Mouse (Mus musculus) CH12.LX (cell line): ENCODE measurements around the gene Junb. TPM values are rescaled to one million over a fixed set of nuclear protein-coding genes. Genes with fewer than 3 reads are reported as not detected.

Source experiments
- DNase-seq: peaks from one replicate; pipeline ENCODE4 v3.0.0-alpha.2; 2013; ENCODE audit errors: extremely low read depth
- H3K27ac ChIP-seq: 2 replicates; pipeline ENCODE4 v1.5.1; 2012; ENCODE audit warnings: low read depth, mild to moderate bottlenecking, control low read depth, moderate library complexity; ENCODE audit not compliant: insufficient read depth
- H3K27me3 ChIP-seq: replicated peaks from 2 replicates; pipeline ENCODE3; 2012; ENCODE audit warnings: inconsistent platforms
- H3K36me3 ChIP-seq, 2 experiments: replicated peaks in 1 of 2; 2 replicates each; pipeline versions ENCODE3 to v1.6.1; 2012; ENCODE audit warnings: inconsistent platforms in 1 of 2, low read length in 1 of 2, mild to moderate bottlenecking in 1 of 2, mixed read lengths in 1 of 2, moderate library complexity in 1 of 2; ENCODE audit not compliant: control insufficient read depth in 1 of 2, insufficient read depth in 1 of 2
- H3K4me1 ChIP-seq, 2 experiments: 2 replicates each; pipeline ENCODE4 v1.6.1; 2012; ENCODE audit warnings: inconsistent platforms in 1 of 2, moderate library complexity in 1 of 2; ENCODE audit not compliant: insufficient read depth in 2 of 2, control insufficient read depth in 1 of 2
- H3K4me2 ChIP-seq: 2 replicates; pipeline ENCODE4 v1.6.1; 2012; ENCODE audit warnings: low read depth, mild to moderate bottlenecking, control low read depth; ENCODE audit not compliant: poor library complexity, insufficient read depth, severe bottlenecking
- H3K4me3 ChIP-seq, 3 experiments: fragments of 150-350 bp in 1 of 3; sonication (generic) in 1 of 3; replicated peaks in 1 of 3; 2 replicates each; pipeline versions ENCODE3 to v1.5.1; 2011 to 2012; ENCODE audit warnings: low read depth in 2 of 3, low read length in 2 of 3, mild to moderate bottlenecking in 2 of 3, moderate library complexity in 2 of 3, control low read depth in 1 of 3, improper control_type of control experiment in 1 of 3, inconsistent platforms in 1 of 3, mixed read lengths in 1 of 3; ENCODE audit not compliant: poor library complexity in 1 of 3
- H3K79me2 ChIP-seq: replicated peaks from 2 replicates; pipeline ENCODE4 v1.6.1; 2012; ENCODE audit warnings: mild to moderate bottlenecking, moderate library complexity; ENCODE audit not compliant: control insufficient read depth, poor library complexity, insufficient read depth, severe bottlenecking; ENCODE audit errors: extremely low read depth
- H3K9ac ChIP-seq: 2 replicates; pipeline ENCODE4 v1.6.1; 2012; ENCODE audit warnings: low read depth, mild to moderate bottlenecking, control low read depth, moderate library complexity; ENCODE audit not compliant: insufficient read depth
- H3K9me3 ChIP-seq: replicated peaks from 2 replicates; pipeline ENCODE3; 2012; ENCODE audit warnings: low read length, inconsistent platforms, mixed read lengths
- BHLHE40 ChIP-seq: IDR thresholded peaks from 2 replicates; pipeline ENCODE4 v1.6.1; 2011; ENCODE audit warnings: mild to moderate bottlenecking, low read depth, low read length, improper control_type of control experiment
- CHD1 ChIP-seq: IDR thresholded peaks from 2 replicates; pipeline ENCODE4 v1.6.1; 2012; ENCODE audit warnings: low read depth, low read length, improper control_type of control experiment, inconsistent platforms
- CHD2 ChIP-seq: IDR thresholded peaks from 2 replicates; pipeline ENCODE4 v1.6.1; 2011; ENCODE audit warnings: low read length, improper control_type of control experiment
- E2F4 ChIP-seq: IDR thresholded peaks from 2 replicates; pipeline ENCODE4 v1.6.1; 2011; ENCODE audit warnings: low read depth, low read length, improper control_type of control experiment; ENCODE audit not compliant: insufficient replicate concordance
- ELF1 ChIP-seq: IDR thresholded peaks from 2 replicates; pipeline ENCODE4 v1.6.1; 2014; ENCODE audit warnings: low read depth, mild to moderate bottlenecking, inconsistent platforms, low read length, improper control_type of control experiment
- EP300 ChIP-seq: IDR thresholded peaks from 2 replicates; pipeline ENCODE4 v1.6.1; 2011; ENCODE audit warnings: low read length, improper control_type of control experiment
- ETS1 ChIP-seq: conservative IDR thresholded peaks from 2 replicates; pipeline ENCODE4 v1.6.1; 2012; ENCODE audit warnings: low read depth, mild to moderate bottlenecking, inconsistent platforms, low read length, improper control_type of control experiment, moderate library complexity
- HCFC1 ChIP-seq: IDR thresholded peaks from 2 replicates; pipeline ENCODE4 v1.6.1; 2012; ENCODE audit warnings: low read depth, mild to moderate bottlenecking, inconsistent platforms, low read length, improper control_type of control experiment
- IRF4 ChIP-seq: IDR thresholded peaks from 2 replicates; pipeline ENCODE4 v1.6.1; 2014; ENCODE audit warnings: low read depth, mild to moderate bottlenecking, inconsistent platforms, low read length, improper control_type of control experiment
- JUN ChIP-seq: IDR thresholded peaks from 2 replicates; pipeline ENCODE4 v1.6.1; 2011; ENCODE audit warnings: low read depth, mild to moderate bottlenecking, low read length, improper control_type of control experiment, moderate library complexity; ENCODE audit not compliant: insufficient read depth
- JUND ChIP-seq: conservative IDR thresholded peaks from 2 replicates; pipeline ENCODE4 v1.6.1; 2011; ENCODE audit warnings: low read depth, low read length, improper control_type of control experiment
- KAT2A ChIP-seq: IDR thresholded peaks from 2 replicates; pipeline ENCODE4 v1.6.1; 2012; ENCODE audit warnings: low read length, improper control_type of control experiment, inconsistent platforms; ENCODE audit not compliant: insufficient replicate concordance
- MAFK ChIP-seq: IDR thresholded peaks from 2 replicates; pipeline ENCODE4 v1.6.1; 2011; ENCODE audit warnings: low read length, improper control_type of control experiment; ENCODE audit not compliant: insufficient replicate concordance
- MAX ChIP-seq: IDR thresholded peaks from 2 replicates; pipeline ENCODE4 v1.6.1; 2011; ENCODE audit warnings: low read length, improper control_type of control experiment
- MAZ ChIP-seq: IDR thresholded peaks from 2 replicates; pipeline ENCODE4 v1.6.1; 2012; ENCODE audit warnings: low read depth, mild to moderate bottlenecking, inconsistent platforms, low read length, improper control_type of control experiment, moderate library complexity
- MEF2A ChIP-seq: IDR thresholded peaks from 2 replicates; pipeline ENCODE4 v1.6.1; 2014; ENCODE audit warnings: low read depth, mild to moderate bottlenecking, inconsistent platforms, low read length, improper control_type of control experiment, borderline replicate concordance
- MXI1 ChIP-seq: IDR thresholded peaks from 2 replicates; pipeline ENCODE4 v1.6.1; 2011; ENCODE audit warnings: mild to moderate bottlenecking, low read depth, low read length, improper control_type of control experiment
- MYC ChIP-seq: IDR thresholded peaks from 2 replicates; pipeline ENCODE4 v1.6.1; 2011; ENCODE audit warnings: low read depth, mild to moderate bottlenecking, improper control_type of control experiment, low read length
- NELFE ChIP-seq: IDR thresholded peaks from 2 replicates; pipeline ENCODE4 v1.6.1; 2011; ENCODE audit warnings: low read depth, low read length, improper control_type of control experiment
- PAX5 ChIP-seq: IDR thresholded peaks from 2 replicates; pipeline ENCODE4 v1.6.1; 2012; ENCODE audit warnings: low read length, inconsistent platforms, mixed read lengths
- POLR2A ChIP-seq: IDR thresholded peaks from 2 replicates; pipeline ENCODE4 v1.6.1; 2011; ENCODE audit warnings: low read depth, mild to moderate bottlenecking, improper control_type of control experiment, low read length
- RAD21 ChIP-seq: IDR thresholded peaks from 2 replicates; pipeline ENCODE4 v1.6.1; 2011; ENCODE audit warnings: low read depth, mild to moderate bottlenecking, low read length, improper control_type of control experiment, moderate library complexity
- RCOR1 ChIP-seq: conservative IDR thresholded peaks from 2 replicates; pipeline ENCODE4 v1.6.1; 2012; ENCODE audit warnings: low read depth, mild to moderate bottlenecking, inconsistent platforms, low read length, improper control_type of control experiment
- SIN3A ChIP-seq: IDR thresholded peaks from 2 replicates; pipeline ENCODE4 v1.6.1; 2012; ENCODE audit warnings: low read length, improper control_type of control experiment, inconsistent platforms
- SMC3 ChIP-seq: IDR thresholded peaks from 2 replicates; pipeline ENCODE4 v1.6.1; 2011; ENCODE audit warnings: low read depth, low read length, improper control_type of control experiment
- TBP ChIP-seq: conservative IDR thresholded peaks from 2 replicates; pipeline ENCODE4 v1.6.1; 2011; ENCODE audit warnings: low read depth, low read length, improper control_type of control experiment
- TCF12 ChIP-seq: IDR thresholded peaks from 2 replicates; pipeline ENCODE4 v1.6.1; 2014; ENCODE audit warnings: low read depth, mild to moderate bottlenecking, inconsistent platforms, low read length, improper control_type of control experiment
- UBTF ChIP-seq: IDR thresholded peaks from 2 replicates; pipeline ENCODE4 v1.6.1; 2012; ENCODE audit warnings: low read depth, mild to moderate bottlenecking, inconsistent platforms, low read length, improper control_type of control experiment, moderate library complexity
- USF1 ChIP-seq: IDR thresholded peaks from 2 replicates; pipeline ENCODE4 v1.6.1; 2014; ENCODE audit warnings: low read depth, mild to moderate bottlenecking, inconsistent platforms, low read length, improper control_type of control experiment
- USF2 ChIP-seq: conservative IDR thresholded peaks from 2 replicates; pipeline ENCODE4 v1.6.1; 2011; ENCODE audit warnings: low read depth, low read length, improper control_type of control experiment
- ZNF384 ChIP-seq: IDR thresholded peaks from 2 replicates; pipeline ENCODE4 v1.6.1; 2012; ENCODE audit warnings: low read depth, low read length, improper control_type of control experiment, inconsistent platforms
- dilution Hi-C: fragments of 300-500 bp; cut with MboI; formaldehyde crosslinking; loops from 2 replicates; pipeline ENCODE4 v1.14.3; 2020; ENCODE audit warnings: low sequenced_read_pairs; ENCODE audit not compliant: extremely low pct_unique_long_range_greater_than_20kb, extremely low pct_ligation_motif_present
- in situ Hi-C: fragments of 300-500 bp; cut with MboI; formaldehyde crosslinking; loops from 3 replicates; pipeline ENCODE4 v1.14.3; 2019; ENCODE audit warnings: low sequenced_read_pairs, low pct_ligation_motif_present, low pct_unique_long_range_greater_than_20kb, mixed read lengths
- polyA plus RNA-seq: library from polyadenylated mRNA; unstranded; fragments of >175 nt; gene quantifications from 2 replicates; pipeline ENCODE4 v1.2.1, GENCODE M21; 2012; ENCODE audit warnings: low read depth; ENCODE audit not compliant: insufficient read length
- total RNA-seq, 2 experiments: library from RNA; depleted of rRNA; stranded (reverse); fragments of 300-350 nt in 1 of 2; fragments of >200 nt in 1 of 2; gene quantifications; 2 replicates each; pipeline ENCODE4 v1.2.3; 2012 to 2014

Gene Junb
- total and polyA plus RNA-seq, 3 experiments = 63.4 to 342 (median 217) TPM

DNA sequence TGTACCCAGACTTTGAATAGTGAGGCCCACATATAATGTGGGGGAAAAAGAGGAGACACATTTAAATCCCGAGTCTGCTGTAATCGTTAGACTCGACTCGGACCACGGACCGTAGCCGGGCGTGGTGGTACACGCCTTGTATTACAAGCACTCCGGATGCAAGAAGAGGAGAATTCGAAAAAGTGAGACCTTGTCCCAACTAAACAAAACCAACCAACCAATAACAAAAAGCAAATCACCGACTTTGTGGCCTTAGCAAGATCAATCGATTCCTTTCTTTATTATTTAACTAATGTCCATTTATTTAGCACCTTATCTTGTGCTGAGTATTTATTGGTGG is 49.0 kb upstream of the Junb start:
- peaks cover 46% of the 10 kb centered on the region for H3K79me2 ChIP-seq
- peak overlapping the region; percentile 100 for H3K9ac ChIP-seq
- H3K27me3 ChIP-seq = no peaks in the 10 kb centered on the region
- H3K4me3 ChIP-seq = peak overlapping the region; percentile 78 to 94 (median 85)
- in situ Hi-C loops = loop anchor here (5.0 kb wide), 1 partner anchor 35 kb away; the partner anchor contains the start of gene Hook2
- H3K4me2 ChIP-seq = peak overlapping the region; percentile 95; the same call in 1 of the 2 replicates
- peaks cover 45 to 54% of the 10 kb centered on the region in 2 experiments for H3K36me3 ChIP-seq
- no peak for TF ChIP-seq SMC3
- DNase-seq = no peak
- dilution Hi-C loops = no loop called here
- H3K27ac ChIP-seq = no peak overlapping the region
- H3K9me3 ChIP-seq = no peaks in the 10 kb centered on the region
- H3K4me1 ChIP-seq = peaks cover 10 to 48% of the 10 kb centered on the region in 2 experiments

DNA sequence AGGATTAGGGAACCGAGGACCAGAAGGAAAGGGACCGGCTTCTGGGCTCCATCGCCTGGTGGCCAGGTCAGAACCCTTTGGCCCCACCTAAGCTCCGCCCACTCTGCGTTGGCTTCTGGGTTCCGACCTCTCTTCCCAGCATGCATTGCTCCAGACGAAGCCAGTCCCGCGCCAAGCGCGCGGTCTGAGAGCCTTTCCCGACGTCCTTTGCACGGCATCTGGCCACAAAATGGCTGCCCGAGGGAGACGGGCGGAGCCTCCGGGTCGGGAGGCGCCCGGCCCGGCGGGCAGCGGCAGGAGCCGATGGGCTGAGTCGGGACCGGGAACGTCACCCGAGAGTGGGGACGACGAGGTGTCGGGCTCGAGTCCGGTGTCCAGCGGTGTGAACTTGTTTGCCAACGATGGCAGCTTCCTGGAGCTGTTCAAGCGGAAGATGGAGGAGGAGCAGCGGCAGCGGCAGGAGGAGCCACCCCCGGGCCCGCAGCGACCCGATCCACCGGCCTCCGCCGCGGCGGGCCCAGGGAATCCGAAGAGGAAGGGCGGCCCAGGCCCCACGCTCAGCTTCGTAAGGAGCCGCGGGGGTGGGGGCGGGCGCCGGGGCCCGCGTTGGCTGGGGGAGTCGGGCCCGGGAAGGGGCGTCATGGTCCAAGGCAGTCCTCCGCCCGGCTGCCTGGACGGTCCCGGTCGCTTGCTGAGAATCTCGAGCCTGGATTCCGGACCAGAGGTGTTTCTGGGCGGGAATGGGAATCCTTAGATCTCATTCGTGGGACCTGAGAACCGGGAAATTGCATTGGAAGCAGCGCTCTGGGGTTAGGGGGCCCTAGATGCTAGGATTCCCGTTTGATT is 48.4 kb upstream of the Junb start, which contains the start of gene Trir:
Gene Trir, plus strand, starts transcription at position 154 of the 846 bp plus-strand sequence.
- peak within 1 kb of the TSS; percentile 78 to 94 (median 85) for H3K4me3 ChIP-seq
- H3K79me2 ChIP-seq = peaks cover 49% of the 10 kb centered on the region
- H3K4me1 ChIP-seq = peaks cover 10 to 53% of the 10 kb centered on the region in 2 experiments
- DNase-seq = peak; percentile 98
- no peaks in the 10 kb centered on the region for H3K27me3 ChIP-seq
- H3K27ac ChIP-seq = peak within 1 kb of the TSS; percentile 68
- dilution Hi-C loops (no loop called here), in situ Hi-C loops (loop anchor here (5.0 kb wide), 1 partner anchor 35 kb away; the partner anchor contains the start of gene Hook2)
- H3K36me3 ChIP-seq = peaks cover 45 to 54% of the 10 kb centered on the region in 2 experiments
- H3K9me3 ChIP-seq = no peaks in the 10 kb centered on the region
- peak within 1 kb of the TSS; percentile 100 for H3K9ac ChIP-seq
- peak within 1 kb of the TSS; percentile 98 for H3K4me2 ChIP-seq
- peak; percentile 97 for TF ChIP-seq POLR2A
- no peak for TF ChIP-seq JUND
- TF ChIP-seq MAFK = no peak
- no peak for TF ChIP-seq ZNF384
- no peak for TF ChIP-seq EP300
- TF ChIP-seq JUN = no peak
- TF ChIP-seq MYC = peak; percentile 72; the same call in 1 of the 2 replicates
- no peak for TF ChIP-seq USF1
- TF ChIP-seq E2F4 = peak; percentile 93; the same call in 1 of the 2 replicates
- no peak for TF ChIP-seq USF2
- no peak for TF ChIP-seq MAZ
- no peak for TF ChIP-seq ETS1
- TF ChIP-seq MAX = peak; percentile 75; the same call in 1 of the 2 replicates
- peak; percentile 84 for TF ChIP-seq HCFC1
- TF ChIP-seq PAX5 = no peak
- peak; percentile 87 for TF ChIP-seq SIN3A
- TF ChIP-seq MEF2A = peak; percentile 54; the same call in 1 of the 2 replicates
- TF ChIP-seq IRF4 = peak; percentile 30; the same call in 1 of the 2 replicates
- TF ChIP-seq NELFE = peak; percentile 94
- TF ChIP-seq TBP = peak; percentile 91
- peak; percentile 13; the same call in 1 of the 2 replicates for TF ChIP-seq CHD2
- no peak for TF ChIP-seq CHD1
- TF ChIP-seq RCOR1 = no peak
- TF ChIP-seq UBTF = peak; percentile 92
- TF ChIP-seq MXI1 = peak; percentile 65; the same call in 1 of the 2 replicates
- no peak for TF ChIP-seq RAD21
- TF ChIP-seq ELF1 = peak; percentile 69
- peak; percentile 97 for TF ChIP-seq TCF12
- TF ChIP-seq BHLHE40 = no peak
- TF ChIP-seq KAT2A = peak; percentile 82; the same call in 1 of the 2 replicates
